Mouse (Mus musculus) central nervous system, embryonic 14 days (tissue): ENCODE measurements around the gene Tomm7. TPM values are rescaled to one million over a fixed set of nuclear protein-coding genes. Genes with fewer than 3 reads are reported as not detected.

Experiments
- polyA plus RNA-seq: library from polyadenylated mRNA; depleted of rRNA; stranded (reverse); fragments of >200 nt; gene quantifications from 2 replicates; pipeline ENCODE4 v1.2.3, GENCODE M21; 2012; rRNA removed

Gene Tomm7
- polyA plus RNA-seq, result 84.9 and 102 TPM in 2 replicates

GRCm38 (mm10) chr5:23843674-23844530 is at the start of gene Tomm7:
Tomm7 (minus strand) TSS chr5:23844161.

Other genes starting within 250 kb of the Tomm7 start
- gene Srpk2, start 159.5 kb downstream of the Tomm7 start, polyA plus RNA-seq, result 60.0 and 64.6 TPM in 2 replicates
- gene Pus7, start 60.5 kb downstream of the Tomm7 start, polyA plus RNA-seq, result 19.1 and 19.9 TPM in 2 replicates
- gene Rint1, start 56.5 kb downstream of the Tomm7 start, polyA plus RNA-seq, result 21.8 and 26.4 TPM in 2 replicates
- gene Fam126a, start 186.5 kb upstream of the Tomm7 start, polyA plus RNA-seq, result 24.1 and 27.3 TPM in 2 replicates